Mouse (Mus musculus): Measurements from ENCODE around the gene Irf8. TPM values are rescaled to one million over a fixed set of nuclear protein-coding genes. Genes with fewer than 3 reads are reported as not detected.

Gene Irf8
- polyA plus RNA-seq, 1 experiment from 2014 or later: 1.7 TPM

GRCm38 (mm10) chr8:120743898-120744290 lies 7.7 kb downstream of the Irf8 start:
- Histone ChIP-seq H3K36me3 (no peaks in the 10 kb centered on the region), H3K9me3 (replicated peaks) (no peaks in the 10 kb centered on the region), H3K27me3 (ENCODE audit: low read depth, poor library complexity, severe bottlenecking) (peaks cover 38% of the 10 kb centered on the region), H3K27ac (peak overlapping the region; percentile 30; the same call in 1 of the 2 replicates), H3K4me1 (peaks cover 23% of the 10 kb centered on the region), H3K4me3 (no peak overlapping the region)
- DNase-seq (ENCODE audit: low spot score): no peak
- 74% methylated on average over 4 of the region's 4 CpGs for WGBS

GRCm38 (mm10) chr8:120744448-120744847 lies 8.3 kb downstream of the Irf8 start:
- Histone ChIP-seq H3K4me1 (peaks cover 23% of the 10 kb centered on the region), H3K27ac (peak overlapping the region; percentile 30; the same call in 1 of the 2 replicates), H3K9me3 (replicated peaks) (no peaks in the 10 kb centered on the region), H3K27me3 (ENCODE audit: low read depth, poor library complexity, severe bottlenecking) (peaks cover 33% of the 10 kb centered on the region), H3K36me3 (no peaks in the 10 kb centered on the region), H3K4me3 (no peak overlapping the region)
- WGBS: 67% methylated on average over 5 of the region's 5 CpGs
- no peak for DNase-seq (ENCODE audit: low spot score)

GRCm38 (mm10) chr8:120745226-120745625 lies 9.1 kb downstream of the Irf8 start:
- Histone ChIP-seq H3K27ac (no peak overlapping the region), H3K4me3 (no peak overlapping the region), H3K27me3 (ENCODE audit: low read depth, poor library complexity, severe bottlenecking) (peaks cover 26% of the 10 kb centered on the region), H3K9me3 (replicated peaks) (no peaks in the 10 kb centered on the region), H3K4me1 (peaks cover 23% of the 10 kb centered on the region), H3K36me3 (no peaks in the 10 kb centered on the region)
- WGBS: 65% methylated on average over 7 of the region's 7 CpGs
- DNase-seq (ENCODE audit: low spot score): no peak

- DNase-seq (ENCODE audit: low spot score): no peak
- H3K27me3 ChIP-seq (ENCODE audit: low read depth, poor library complexity, severe bottlenecking): peaks cover 32% of the 10 kb centered on the region
- H3K4me1 ChIP-seq: peaks cover 29% of the 10 kb centered on the region
Measured at GRCm38 (mm10) chr8:120746007-120746701, 10.0 kb downstream of the Irf8 start.

GRCm38 (mm10) chr8:120747286-120747685 lies 11.1 kb downstream of the Irf8 start:
- 87% methylated on average over 7 of the region's 7 CpGs for WGBS
- peaks cover 32% of the 10 kb centered on the region for H3K27me3 ChIP-seq (ENCODE audit: low read depth, poor library complexity, severe bottlenecking)
- peaks cover 40% of the 10 kb centered on the region for H3K4me1 ChIP-seq

More at GRCm38 (mm10) chr8:120746007-120746701, 10.0 kb downstream of the Irf8 start:
- Histone ChIP-seq H3K9me3 (replicated peaks) (no peaks in the 10 kb centered on the region), H3K36me3 (no peaks in the 10 kb centered on the region), H3K4me3 (no peak overlapping the region), H3K27ac (no peak overlapping the region)
- 81% methylated on average over 18 of the region's 18 CpGs for WGBS

GRCm38 (mm10) chr8:120750616-120751015 lies 14.5 kb downstream of the Irf8 start:
- 77% methylated on average over 9 of the region's 9 CpGs for WGBS
- Histone ChIP-seq H3K4me3 (no peak overlapping the region), H3K4me1 (peaks cover 43% of the 10 kb centered on the region), H3K9me3 (replicated peaks) (no peaks in the 10 kb centered on the region), H3K27ac (peak overlapping the region; percentile 33; the same call in 1 of the 2 replicates), H3K36me3 (no peaks in the 10 kb centered on the region), H3K27me3 (ENCODE audit: low read depth, poor library complexity, severe bottlenecking) (peaks cover 58% of the 10 kb centered on the region)
- no peak for DNase-seq (ENCODE audit: low spot score)

More at GRCm38 (mm10) chr8:120747286-120747685, 11.1 kb downstream of the Irf8 start:
- no peak for DNase-seq (ENCODE audit: low spot score)
- no peaks in the 10 kb centered on the region for H3K36me3 ChIP-seq
- no peak overlapping the region for H3K4me3 ChIP-seq
- no peak overlapping the region for H3K27ac ChIP-seq
- no peaks in the 10 kb centered on the region for H3K9me3 ChIP-seq (replicated peaks)

GRCm38 (mm10) chr8:120751226-120752081 lies 15.3 kb downstream of the Irf8 start:
- DNase-seq (ENCODE audit: low spot score): no peak
- Histone ChIP-seq H3K4me3 (no peak overlapping the region), H3K4me1 (peaks cover 44% of the 10 kb centered on the region), H3K27me3 (ENCODE audit: low read depth, poor library complexity, severe bottlenecking) (peaks cover 57% of the 10 kb centered on the region), H3K36me3 (no peaks in the 10 kb centered on the region), H3K9me3 (replicated peaks) (no peaks in the 10 kb centered on the region), H3K27ac (peak overlapping the region; percentile 68)
- WGBS: 68% methylated on average over 21 of the region's 21 CpGs

- WGBS: 13% methylated on average over 12 of the region's 12 CpGs
- H3K4me3 ChIP-seq: no peak overlapping the region
- peaks cover 54% of the 10 kb centered on the region for H3K27me3 ChIP-seq (ENCODE audit: low read depth, poor library complexity, severe bottlenecking)
- DNase-seq (ENCODE audit: low spot score): peak; percentile 51
- no peaks in the 10 kb centered on the region for H3K9me3 ChIP-seq (replicated peaks)
- peaks cover 41% of the 10 kb centered on the region for H3K4me1 ChIP-seq
- H3K36me3 ChIP-seq: no peaks in the 10 kb centered on the region
- H3K27ac ChIP-seq: peak overlapping the region; percentile 68
Measured at GRCm38 (mm10) chr8:120752082-120752452, 15.9 kb downstream of the Irf8 start.

GRCm38 (mm10) chr8:120753476-120753875 lies 17.3 kb downstream of the Irf8 start:
- H3K27ac ChIP-seq: no peak overlapping the region
- no peak for DNase-seq (ENCODE audit: low spot score)
- no peak overlapping the region for H3K4me3 ChIP-seq
- no peaks in the 10 kb centered on the region for H3K9me3 ChIP-seq (replicated peaks)
- WGBS: 91% methylated on average over 22 of the region's 22 CpGs
- peaks cover 45% of the 10 kb centered on the region for H3K4me1 ChIP-seq
- no peaks in the 10 kb centered on the region for H3K36me3 ChIP-seq
- peaks cover 50% of the 10 kb centered on the region for H3K27me3 ChIP-seq (ENCODE audit: low read depth, poor library complexity, severe bottlenecking)

GRCm38 (mm10) chr8:120755306-120756297 lies 19.4 kb downstream of the Irf8 start:
- Histone ChIP-seq H3K4me3 (no peak overlapping the region), H3K36me3 (no peaks in the 10 kb centered on the region), H3K27ac (no peak overlapping the region), H3K4me1 (peaks cover 43% of the 10 kb centered on the region), H3K27me3 (ENCODE audit: low read depth, poor library complexity, severe bottlenecking) (peaks cover 60% of the 10 kb centered on the region), H3K9me3 (replicated peaks) (no peaks in the 10 kb centered on the region)
- WGBS: 47% methylated on average over 19 of the region's 19 CpGs
- no peak for DNase-seq (ENCODE audit: low spot score)

- DNase-seq (ENCODE audit: low spot score): no peak
- H3K27me3 ChIP-seq (ENCODE audit: low read depth, poor library complexity, severe bottlenecking): peaks cover 56% of the 10 kb centered on the region
- H3K4me1 ChIP-seq: peaks cover 25% of the 10 kb centered on the region
- H3K27ac ChIP-seq: no peak overlapping the region
- H3K4me3 ChIP-seq: no peak overlapping the region
- 74% methylated on average over 4 of the region's 4 CpGs for WGBS
- no peaks in the 10 kb centered on the region for H3K9me3 ChIP-seq (replicated peaks)
- no peaks in the 10 kb centered on the region for H3K36me3 ChIP-seq
Measured at GRCm38 (mm10) chr8:120758005-120758404, 21.8 kb downstream of the Irf8 start.

GRCm38 (mm10) chr8:120759847-120760246 lies 23.7 kb downstream of the Irf8 start:
- 91% methylated on average over 6 of the region's 6 CpGs for WGBS
- no peaks in the 10 kb centered on the region for H3K9me3 ChIP-seq (replicated peaks)
- DNase-seq (ENCODE audit: low spot score): no peak
- H3K27ac ChIP-seq: no peak overlapping the region
- no peak overlapping the region for H3K4me3 ChIP-seq
- no peaks in the 10 kb centered on the region for H3K36me3 ChIP-seq
- peaks cover 37% of the 10 kb centered on the region for H3K27me3 ChIP-seq (ENCODE audit: low read depth, poor library complexity, severe bottlenecking)
- H3K4me1 ChIP-seq: peaks cover 13% of the 10 kb centered on the region
